Mouse (Mus musculus): ENCODE measurements around the gene Usp29. TPM values are rescaled to one million over a fixed set of nuclear protein-coding genes. Genes with fewer than 3 reads are reported as not detected.

The Usp29 gene
- total RNA-seq (2021) = 10 to 100 TPM; 28.8 to 29.5 TPM

DNA sequence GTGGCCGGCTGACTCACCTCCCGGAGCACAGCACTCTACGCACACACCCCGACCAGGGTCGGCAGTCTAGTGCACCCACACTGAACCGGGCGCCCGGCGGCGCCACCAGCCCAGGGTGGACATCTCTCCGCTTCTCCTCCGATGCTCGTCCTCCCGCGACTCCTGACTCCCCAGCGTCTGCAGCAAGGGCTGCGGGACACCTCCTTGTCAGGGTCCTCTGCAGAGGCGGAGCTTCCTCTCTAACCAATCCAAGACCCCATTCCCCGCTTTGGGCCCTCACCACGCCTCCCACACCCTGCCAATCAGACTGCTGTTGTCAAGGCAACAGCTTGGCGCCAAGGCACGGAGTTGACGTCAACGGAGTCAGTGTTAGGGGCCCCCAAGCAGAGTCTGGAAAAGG is at the start of gene Usp29, which contains the start of gene Peg3:
Gene Usp29, plus strand, starts transcription at position 338 of the 400 bp plus-strand sequence.
Gene Peg3, minus strand, starts transcription at position 191 of the 400 bp plus-strand sequence.
- peak; percentile 69 for DNase-seq (ENCODE audit: extremely low spot score in 1 of 2, low spot score in 1 of 2)

DNA sequence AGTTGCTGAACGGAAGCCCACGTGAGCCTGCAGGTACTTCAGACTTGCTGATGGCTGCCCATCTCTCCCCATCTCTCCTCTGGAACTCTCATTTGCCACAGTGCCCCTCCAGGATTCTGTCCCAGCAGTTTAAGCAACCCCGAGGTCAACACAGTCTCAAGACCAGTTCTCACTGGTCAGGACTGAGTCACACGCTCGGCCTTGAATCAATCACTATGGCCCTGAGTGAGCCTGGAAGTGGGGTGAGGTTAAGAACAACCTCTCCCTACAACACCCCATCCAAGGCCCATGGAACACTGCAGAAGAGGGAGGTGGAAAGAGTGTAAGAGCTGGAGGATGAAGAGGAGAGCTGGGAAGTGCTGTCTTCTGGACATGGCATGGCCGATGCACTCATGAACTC is 44.9 kb upstream of the Usp29 start:
- no peak for DNase-seq (ENCODE audit: extremely low spot score in 1 of 2, low spot score in 1 of 2)

DNA sequence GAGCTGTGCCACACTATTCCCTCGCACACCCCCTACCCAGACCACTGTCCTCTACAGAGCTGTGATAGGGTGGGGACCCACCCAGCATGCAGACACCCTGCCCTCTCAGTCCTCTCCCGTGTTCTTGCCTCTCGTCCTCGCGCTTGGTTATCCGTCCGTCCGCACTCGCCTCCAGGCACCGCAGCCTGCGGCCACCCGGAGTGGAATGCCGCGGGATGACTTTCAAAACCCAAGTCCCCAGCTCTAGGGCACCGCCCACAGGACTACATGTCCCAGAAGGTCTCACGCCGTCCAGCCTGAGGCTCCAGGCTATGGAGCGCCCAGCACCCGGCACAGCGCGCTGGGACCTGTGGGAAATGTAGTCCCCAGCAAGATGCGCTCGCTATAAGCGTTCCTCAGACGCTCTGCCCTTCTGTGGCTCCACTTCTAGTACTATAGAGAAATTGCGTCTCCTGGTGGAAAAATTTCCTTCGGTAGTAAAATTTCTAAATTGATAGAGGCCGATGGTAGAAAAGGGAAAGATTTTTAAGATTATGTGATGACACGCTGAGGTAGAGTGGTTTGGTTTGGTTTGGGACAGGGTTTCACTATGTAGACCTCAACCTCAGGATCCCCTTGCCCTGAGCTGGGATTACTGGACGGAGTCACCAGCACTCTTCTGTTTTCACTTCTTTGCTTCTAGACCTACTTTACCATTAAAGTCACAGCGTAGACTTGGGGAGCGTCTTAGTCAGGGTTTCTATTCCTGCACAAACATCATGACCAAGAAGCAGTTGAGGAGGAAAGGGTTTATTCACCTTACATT is 33.9 kb upstream of the Usp29 start, which contains the start of gene Zim1:
Gene Zim1, minus strand, starts transcription at position 210 of the 805 bp plus-strand sequence.
- peak; percentile 64 to 76 for DNase-seq (ENCODE audit: extremely low spot score in 1 of 2, low spot score in 1 of 2)

DNA sequence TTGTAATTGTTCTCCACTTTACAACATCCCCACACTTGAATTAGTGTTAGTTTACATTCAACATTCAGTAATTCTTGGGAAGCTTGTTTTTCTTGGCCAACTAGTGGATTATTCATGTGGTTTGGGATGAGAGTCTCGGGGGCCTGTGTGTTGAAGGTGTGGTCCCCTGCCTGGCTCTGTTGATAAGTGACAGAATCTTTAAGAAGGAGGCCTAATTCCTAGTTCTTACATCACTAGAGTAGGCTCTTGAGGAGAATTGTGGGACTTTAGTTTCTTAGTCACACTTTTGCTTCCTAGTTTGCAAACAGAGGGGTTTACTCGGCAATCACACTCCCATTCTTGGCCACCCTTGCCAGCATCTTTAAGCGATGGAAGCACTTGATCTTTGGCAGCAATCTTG is 31.1 kb upstream of the Usp29 start:
- no peak for DNase-seq (ENCODE audit: extremely low spot score in 1 of 2, low spot score in 1 of 2)

DNA sequence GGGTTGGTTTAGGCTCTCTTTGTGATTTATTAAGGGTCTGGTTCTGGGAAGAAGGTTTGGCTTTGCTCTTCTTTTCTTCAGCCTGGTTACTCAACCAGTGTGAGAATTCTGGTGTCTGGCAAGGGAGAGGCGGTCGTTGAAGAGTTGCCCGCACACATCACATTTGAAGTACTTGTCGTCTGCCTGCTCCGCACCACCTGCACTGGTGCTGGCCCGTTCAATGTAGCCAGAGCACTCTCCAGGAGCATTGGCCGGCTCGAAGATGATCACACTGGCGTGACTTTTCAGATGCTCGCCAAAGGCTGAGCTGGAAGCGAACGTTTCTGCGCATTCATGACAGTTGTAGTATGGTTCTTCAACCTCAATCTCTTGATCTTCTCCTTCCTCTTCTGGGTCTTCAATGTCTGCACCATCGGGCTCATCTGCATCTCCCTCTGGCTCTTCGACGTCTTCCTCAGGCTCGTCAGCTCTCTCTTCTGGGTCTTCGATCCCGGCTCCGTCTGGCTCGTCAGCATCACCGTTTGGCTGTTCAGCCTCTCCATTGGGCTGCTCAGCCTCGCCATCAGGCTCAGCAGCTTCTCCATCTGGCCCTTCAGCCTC is 22.9 kb upstream of the Usp29 start:
- no peak for DNase-seq (ENCODE audit: extremely low spot score in 1 of 2, low spot score in 1 of 2)

DNA sequence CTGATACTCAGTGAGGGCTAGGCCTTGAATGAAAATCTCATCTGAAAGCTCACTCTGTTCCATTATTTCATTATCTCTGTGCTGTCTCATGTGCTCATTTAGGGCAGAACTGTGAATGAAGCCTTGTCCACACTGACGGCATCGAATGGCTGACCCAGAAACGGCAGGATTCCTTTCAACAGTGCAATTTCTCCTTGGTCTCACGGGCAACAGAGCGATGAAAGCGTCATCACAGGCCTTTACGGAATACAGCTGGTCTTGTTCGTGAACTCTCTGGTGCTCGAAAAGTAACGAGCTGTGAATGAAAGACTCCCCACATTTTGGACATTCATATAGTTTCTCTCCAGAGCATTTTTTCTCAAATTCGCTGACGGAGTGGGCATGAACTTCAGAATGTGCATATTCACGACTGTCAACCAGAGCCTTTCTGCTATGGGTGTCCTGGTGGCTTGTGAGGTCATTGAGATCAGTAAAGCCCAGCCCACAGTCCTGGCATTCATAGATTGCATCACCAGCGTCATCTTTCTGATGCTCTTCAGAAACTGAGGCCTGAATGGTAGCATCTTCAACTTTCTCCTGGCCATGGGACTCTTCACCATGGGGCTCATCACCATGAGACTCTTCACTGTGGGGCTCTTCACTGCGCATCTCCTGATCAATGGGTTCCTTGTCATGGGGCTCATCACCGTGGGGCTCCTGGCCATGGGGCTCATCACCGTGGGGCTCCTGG is 21.8 kb upstream of the Usp29 start:
- DNase-seq (ENCODE audit: extremely low spot score in 1 of 2, low spot score in 1 of 2) = no peak

DNA sequence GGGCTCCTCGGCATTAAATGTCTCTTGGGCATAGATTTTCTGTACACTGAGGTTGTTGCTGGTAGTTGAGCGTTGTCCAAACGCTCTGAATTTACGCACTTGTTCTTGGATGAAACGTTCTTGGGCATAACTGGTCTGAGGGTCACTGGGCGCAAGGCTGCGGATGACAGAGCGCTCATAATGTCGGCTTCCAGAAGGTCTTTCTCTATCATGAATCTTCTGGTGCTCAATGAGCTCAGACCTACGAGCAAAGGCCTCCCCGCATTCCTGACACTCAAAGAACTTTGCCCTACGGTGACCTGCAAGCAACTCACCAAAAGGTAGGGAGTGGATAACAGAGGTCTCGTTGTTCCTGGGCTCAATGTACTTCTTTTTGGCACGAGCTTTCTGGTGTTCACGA is 21.0 kb upstream of the Usp29 start:
- no peak for DNase-seq (ENCODE audit: extremely low spot score in 1 of 2, low spot score in 1 of 2)

DNA sequence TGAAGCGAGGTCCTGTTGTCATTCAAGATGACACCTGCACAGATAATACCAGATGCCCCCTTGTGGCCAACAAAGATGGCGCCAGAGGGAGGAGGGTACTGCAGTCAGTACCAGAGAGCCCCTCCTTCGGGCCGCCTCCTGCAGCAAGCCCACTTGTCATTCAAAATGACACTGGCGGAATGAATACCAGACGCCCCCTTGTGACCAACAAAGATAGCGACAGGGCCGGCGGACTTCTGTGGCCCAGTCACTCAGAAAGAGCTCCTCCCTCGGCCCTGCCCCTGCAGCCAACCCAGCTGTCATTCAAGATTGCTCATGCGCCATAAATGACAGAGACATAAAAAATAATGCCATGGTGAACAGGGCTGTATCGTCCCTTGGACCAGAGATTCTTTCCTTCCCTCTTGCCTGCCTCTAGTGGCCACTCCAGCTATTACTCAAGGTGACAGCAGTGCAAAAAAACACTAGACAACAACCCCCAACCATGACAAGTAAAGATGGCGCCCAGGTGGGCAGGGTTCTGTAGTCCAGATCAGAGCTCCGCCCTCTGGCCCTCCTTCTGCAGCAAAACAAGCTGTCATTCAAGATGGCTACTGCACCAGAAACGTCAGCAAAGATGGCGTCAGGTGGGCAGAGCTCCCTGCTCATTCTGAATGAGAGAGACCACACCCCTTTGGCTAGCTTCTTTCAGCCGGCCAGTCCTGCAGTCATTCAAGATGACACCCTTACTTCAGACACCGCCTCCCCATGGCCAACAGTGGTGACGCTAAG is 2.8 kb upstream of the Usp29 start:
- DNase-seq (ENCODE audit: extremely low spot score in 1 of 2, low spot score in 1 of 2) = peak; percentile 58 to 62

DNA sequence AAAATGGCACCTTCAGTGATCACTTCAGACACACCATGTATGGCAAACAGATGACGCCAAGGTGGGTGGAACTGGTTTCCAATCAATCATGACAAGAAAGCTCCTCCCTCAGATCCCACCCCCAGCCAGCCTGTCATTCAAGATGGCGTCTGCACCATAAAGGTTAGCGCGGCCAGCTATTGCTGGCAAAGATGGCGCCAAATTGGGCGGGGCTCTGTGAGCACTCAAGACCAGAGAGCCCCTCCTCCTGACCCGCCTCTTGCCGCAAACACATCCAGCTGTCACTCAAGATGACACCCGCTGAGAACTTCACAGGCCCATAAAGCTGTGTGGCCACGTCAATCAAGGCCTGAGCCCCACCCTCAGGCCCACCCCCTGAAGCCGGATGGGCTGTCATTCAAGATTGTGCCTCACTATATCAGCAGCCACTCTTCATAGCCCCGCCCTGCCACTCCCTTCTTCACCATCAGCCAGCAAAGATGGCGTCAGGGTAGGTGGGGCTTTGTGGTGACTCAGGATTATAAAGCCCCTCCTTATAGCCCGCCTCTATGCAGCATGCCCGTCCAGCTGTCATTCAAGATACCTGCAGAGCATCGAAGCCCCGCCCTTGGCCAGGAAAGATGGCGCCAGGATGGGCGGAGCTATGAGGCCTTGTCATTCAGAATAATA is 2.0 kb upstream of the Usp29 start:
- DNase-seq (ENCODE audit: extremely low spot score in 1 of 2, low spot score in 1 of 2) = peak; percentile 64 to 70

DNA sequence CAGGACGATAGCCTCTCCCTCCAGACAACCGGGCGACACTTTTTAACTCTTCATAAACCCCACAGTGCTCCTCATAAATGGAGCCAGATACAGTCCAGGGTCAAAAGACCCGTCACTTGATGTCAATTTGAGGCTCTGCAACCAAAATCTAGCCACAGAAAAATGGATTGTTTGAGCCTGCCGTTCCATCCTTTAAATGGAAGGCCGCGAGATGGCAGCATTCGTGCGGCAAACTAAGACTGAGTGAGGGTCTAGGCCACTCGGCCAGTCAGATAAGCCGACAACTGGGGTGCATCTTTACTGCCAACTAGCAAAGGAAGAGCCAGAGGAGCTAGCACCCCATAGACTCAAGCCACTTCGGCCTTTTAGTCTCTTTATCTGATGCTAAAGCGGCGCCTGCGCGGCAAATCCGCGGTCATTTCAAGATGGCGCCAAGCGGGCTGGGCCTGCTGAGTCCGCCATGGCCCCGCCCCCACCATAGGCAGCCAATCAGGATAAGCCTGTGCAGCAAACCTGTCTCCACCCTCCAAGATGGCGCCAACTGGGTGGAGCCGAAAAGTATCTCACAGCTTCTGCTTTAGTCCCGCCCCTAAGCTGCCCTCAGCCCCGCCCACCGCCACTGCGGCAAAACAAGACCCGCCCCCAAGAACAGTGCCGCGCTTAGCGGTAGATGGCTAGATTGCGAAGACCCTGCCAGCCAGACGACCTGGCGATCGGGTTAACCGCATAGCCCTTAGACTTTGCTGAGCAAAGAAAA is 1.1 kb upstream of the Usp29 start:
- peak; percentile 74 to 82 for DNase-seq (ENCODE audit: extremely low spot score in 1 of 2, low spot score in 1 of 2)

DNA sequence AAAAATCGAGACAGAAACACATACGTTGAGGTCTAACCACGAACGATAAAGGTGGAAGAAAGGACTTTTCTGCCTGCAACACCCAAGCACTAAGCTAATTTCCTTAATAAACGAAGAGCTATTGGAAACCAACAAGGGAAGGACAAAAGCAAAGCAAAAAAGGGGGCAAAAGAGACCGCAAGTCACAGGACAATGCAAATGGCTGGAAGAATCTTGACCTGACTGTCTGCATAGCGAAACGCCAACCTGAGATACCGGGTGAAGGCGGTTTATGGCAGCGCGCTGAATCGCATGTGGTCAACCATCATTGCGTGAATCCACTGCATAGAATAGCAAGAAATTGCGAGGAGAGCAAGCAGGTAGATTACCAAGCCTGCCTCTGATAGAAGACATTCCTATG is 423 bp downstream of the Usp29 start:
- DNase-seq (ENCODE audit: extremely low spot score in 1 of 2, low spot score in 1 of 2) = no peak

DNA sequence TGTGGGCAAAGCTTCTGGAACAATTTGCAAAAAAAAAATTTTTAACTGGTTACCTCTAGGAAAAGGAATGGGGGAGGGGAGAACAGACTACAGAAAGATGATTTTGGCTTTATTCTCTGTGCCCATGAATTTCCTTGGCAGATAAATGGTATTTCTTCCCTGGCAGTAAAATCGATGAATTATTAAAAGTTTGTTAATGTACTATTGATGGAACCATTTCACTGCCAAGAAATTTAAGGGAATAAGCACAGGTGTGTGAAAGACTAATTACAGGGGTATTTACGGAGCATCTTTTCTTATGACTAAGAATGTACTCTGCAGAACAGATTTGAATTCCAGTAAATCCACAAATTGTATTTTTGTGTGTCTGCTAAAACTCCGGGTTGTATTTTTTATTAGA is 995 bp downstream of the Usp29 start:
- DNase-seq (ENCODE audit: extremely low spot score in 1 of 2, low spot score in 1 of 2) = no peak

DNA sequence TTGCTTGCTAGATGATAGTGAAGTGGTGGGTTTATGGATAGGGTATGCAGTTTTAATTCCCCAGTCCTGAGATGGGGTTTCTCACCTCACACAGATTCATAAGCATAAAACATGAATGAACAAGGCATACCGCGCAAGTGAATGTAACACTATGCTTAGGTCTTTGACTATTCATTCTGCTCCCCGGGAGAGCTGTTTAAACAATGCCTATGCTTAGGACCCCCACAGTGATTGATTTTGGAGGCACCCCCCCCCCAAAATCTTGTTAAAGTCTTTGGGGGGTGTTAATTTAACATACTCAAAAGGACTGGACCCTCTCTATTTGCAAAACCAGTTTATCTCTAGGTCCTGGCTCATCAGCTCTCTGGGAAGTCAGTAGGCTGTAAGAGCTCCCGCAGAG is 1.6 kb downstream of the Usp29 start:
- DNase-seq (ENCODE audit: extremely low spot score in 1 of 2, low spot score in 1 of 2) = no peak

DNA sequence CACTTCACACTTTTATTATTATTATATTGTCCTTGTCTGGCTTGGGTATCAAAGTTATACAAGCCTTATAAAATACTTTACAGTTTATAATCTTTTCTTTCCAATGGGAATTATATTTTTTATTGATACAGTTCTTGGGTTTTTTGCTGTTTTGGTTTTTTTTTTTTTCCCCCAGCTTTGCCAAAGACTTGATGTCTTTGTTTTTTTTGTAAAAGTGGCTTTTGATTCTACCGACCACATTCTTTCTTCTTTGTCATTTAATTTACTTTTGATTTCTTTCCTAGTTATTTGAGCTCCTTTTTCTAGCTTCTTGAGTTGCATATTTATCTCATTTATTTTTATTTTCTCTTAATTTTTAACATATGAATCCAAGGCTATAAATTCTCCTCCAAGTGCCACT is 5.7 kb downstream of the Usp29 start:
- no peak for DNase-seq (ENCODE audit: extremely low spot score in 1 of 2, low spot score in 1 of 2)

DNA sequence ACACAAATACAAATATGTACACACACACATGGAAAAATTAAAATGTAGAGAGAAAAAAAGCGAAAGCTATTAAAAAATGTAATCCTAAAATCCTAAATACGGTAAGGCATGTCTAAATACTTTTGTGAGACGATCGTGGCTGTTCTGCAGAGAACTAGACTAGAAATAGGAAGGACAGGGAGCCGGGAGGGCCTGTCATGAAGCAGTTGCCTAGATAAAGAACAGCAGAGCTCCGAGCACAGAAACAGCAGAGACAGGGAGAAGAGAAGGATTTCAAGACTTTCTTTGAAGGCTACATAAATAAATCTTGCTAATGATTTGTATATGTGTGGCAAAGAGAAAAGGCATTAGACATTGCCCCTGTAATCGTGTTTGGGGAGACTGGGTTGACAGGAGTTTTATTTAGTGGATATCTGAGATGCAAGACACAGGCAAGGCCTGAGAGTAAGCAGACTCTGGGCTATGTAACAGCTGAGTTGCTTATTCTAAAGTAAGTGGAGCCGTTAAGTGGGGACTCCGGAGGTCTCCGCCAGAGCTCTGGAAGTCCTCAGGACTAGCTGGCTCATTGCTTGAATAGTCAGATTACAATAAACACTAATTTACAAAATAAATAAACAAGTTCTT is 14.0 kb downstream of the Usp29 start:
- no peak for DNase-seq (ENCODE audit: extremely low spot score in 1 of 2, low spot score in 1 of 2)

DNA sequence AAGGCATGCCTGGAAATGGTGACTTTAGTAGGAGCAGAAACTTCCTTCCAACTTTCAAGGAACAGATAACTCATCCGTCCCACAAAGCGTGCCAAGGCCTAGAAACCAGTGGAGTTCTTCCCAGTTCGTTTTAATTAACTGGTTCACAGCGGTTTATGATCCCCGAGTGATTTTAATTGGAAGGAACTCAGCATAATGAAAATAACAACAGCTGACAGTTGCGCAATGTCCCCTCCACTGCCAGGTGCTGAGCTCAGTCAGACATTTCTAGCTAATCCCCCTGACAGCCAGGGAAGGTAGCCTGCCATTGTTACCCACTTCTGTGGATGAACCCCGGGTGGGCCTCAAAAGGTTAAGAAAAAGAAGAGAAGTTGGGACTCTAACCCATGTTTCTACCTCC is 18.8 kb downstream of the Usp29 start:
- peak in 1 of 2 experiments; percentile 6 for DNase-seq (ENCODE audit: extremely low spot score in 1 of 2, low spot score in 1 of 2)

DNA sequence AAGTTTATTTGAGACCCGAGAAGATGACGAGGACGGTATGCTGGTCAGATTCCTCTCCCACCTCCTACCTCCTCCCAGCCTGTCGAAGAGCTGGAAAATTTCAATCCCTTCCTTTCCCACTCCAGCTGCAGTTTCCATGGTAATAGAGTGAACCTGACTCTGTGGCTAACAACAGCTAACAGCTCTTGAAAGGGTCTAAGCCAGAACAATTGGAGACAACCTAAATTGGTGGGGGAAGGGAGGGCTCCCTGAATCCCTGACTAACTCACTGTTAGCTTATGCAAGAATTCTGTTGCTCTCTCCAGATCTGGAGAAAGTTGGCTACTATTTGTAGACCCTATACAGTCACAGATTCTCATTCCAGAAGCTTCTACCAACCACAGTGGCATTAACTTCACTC is 23.1 kb downstream of the Usp29 start:
- DNase-seq (ENCODE audit: extremely low spot score in 1 of 2, low spot score in 1 of 2) = no peak

DNA sequence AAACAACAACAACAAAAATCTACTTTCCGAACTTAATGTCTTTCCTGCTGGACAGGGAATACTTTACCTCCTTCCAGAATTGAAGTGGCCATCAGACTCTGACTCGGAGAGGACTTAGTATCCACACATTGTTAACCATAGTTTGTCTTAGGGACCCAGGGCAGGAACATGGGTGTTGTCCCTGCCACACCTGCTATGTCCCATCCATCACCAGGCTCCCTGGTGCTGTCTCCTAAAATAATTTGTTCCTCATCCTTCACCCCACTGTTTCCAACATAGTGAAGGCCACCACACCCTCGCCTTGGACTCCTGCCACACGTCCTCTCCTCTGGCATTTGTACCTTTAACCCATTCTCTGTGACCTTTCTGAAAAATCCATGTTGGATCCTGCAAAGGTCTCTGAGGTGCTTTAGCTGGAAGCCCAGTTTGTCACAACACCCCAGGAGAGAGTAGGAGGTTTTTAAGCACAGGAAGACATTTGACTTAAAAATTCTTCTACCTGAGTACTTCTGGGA is 26.5 kb downstream of the Usp29 start:
- DNase-seq (ENCODE audit: extremely low spot score in 1 of 2, low spot score in 1 of 2) = no peak

DNA sequence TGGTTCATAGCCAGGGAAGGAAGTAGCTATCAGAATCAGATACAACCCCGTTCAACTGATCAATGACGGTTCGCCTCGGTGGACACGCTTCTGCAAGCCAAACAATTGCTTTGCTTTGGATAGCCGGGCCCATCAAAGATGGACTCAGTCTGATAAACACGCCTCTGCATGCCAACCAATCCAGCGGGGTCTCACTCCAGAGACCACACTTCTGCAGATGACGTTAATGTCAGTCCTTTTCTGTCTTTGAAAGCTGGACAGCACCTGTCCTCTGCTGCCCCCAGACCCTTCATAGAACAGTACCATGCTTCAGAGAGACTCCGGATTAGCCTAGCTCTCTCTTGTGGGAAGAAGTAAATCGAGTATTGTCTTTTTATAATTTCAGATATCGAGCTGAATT is 29.3 kb downstream of the Usp29 start:
- DNase-seq (ENCODE audit: extremely low spot score in 1 of 2, low spot score in 1 of 2) = no peak

Data from layer of hippocampus, postnatal 25 days (tissue).